Mouse (Mus musculus): Measurements from ENCODE around the gene Nr1d1. TPM values are rescaled to one million over a fixed set of nuclear protein-coding genes. Genes with fewer than 3 reads are reported as not detected.
A peak's percentile ranks its signal among the peaks of the same experiment; 100 is the strongest.
"Not testable (repeated sequence)": the region's sequence is repeated elsewhere in the genome, so short reads cannot be mapped to it uniquely, and the experiment has no call there.

Gene Nr1d1
- polyA plus RNA-seq, 2 experiments from 2014 or later = 2.9 to 5.4 TPM

DNA sequence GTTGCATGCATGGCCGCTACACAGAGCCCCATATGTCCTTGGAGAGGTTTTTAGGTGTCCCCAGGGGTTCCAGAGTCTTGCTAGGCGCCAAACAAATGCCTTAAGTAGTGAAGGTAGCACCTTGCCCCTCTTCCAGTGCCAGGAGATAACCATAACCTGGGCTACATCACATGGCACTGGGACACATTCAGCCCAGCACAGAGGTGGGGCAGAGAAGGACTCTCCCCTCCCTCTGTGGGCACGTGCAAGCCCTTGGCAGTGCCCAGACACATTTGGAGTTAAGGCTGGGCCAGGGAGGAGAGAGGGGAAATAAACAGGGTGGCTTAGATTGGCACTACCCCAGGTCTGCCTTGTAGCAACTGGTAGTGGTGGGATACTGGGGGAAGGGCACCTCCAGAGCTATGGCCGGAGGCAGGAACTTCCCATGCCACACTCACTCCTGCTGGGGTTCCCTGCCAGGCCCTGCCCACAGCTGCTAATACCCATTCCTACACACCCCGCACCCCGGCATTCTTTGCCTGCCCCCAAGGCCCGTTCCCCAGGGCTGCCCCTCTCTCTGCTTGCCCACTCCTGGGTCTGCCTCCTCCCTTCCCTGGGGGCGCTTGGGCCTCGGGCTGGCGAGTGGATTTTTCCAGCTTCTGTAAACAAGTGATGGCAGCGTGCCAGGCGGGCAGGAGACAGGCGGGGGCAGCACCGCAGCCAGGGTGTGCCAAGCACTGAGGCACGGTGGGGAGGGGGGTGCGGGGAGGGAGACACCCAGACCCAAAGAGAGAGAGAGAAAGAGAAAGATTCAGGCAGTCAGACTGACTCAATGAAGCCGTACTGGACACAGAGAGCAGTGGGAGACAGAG lies 24.6 kb downstream of the Nr1d1 start:
- ATAC-seq = no peak

DNA sequence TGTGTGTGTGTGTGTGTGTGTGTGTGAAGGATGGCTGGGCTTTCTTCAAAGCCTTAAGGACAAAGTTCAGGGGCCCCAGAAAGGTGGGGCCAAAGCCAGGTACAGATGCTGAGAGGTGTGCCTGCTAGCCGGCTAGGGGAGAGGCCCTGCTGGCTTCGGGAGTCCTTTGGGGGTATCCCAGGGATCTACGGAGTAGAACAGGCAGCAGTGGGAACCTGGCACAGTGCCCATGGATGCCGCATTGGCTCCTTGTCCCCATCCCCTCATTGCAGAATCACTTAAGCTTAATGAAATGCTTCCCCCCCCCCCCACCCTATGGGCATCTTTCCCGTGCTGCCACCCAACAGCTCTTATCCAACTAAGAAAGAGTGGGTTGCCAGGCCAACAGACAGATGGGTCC lies 25.4 kb downstream of the Nr1d1 start:
- ATAC-seq = no peak

GRCm38 (mm10) chr11:98748506-98749416 lies 26.4 kb downstream of the Nr1d1 start:
- ATAC-seq = no peak

DNA sequence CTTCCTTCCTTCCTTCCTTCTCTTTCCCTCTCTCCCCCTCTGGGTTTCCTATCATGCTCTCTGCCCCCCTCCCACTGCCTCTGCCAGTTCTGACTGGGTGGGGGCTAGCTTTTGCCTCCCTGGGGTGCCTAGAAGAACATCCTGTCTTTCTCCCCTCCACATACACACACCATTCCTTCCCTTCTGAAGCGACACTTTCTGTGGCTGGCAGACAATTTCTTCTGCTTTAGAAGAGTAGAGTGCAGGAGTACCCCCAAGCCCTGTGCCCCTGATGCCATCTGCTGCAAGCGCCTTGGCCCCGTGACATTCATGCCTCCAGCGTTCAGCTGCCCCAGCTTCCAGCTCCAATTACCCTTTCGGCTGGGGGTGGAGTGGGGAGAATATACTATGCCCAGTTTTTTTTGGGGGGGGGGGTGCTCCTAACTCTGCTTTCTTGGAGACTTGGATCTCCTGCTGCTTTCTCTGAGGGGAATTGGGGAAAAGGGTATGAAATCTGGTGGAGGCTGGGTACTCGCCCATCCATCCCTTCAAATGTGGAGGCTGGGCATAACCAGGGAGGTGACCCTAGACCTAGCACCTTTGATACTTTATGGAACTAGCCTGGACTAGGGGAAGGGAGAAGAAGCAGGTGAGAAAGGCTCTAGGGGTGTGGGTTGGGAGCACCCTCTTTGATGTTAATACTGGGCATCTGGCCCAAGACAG lies 27.2 kb downstream of the Nr1d1 start:
- peak; percentile 29 for ATAC-seq

DNA sequence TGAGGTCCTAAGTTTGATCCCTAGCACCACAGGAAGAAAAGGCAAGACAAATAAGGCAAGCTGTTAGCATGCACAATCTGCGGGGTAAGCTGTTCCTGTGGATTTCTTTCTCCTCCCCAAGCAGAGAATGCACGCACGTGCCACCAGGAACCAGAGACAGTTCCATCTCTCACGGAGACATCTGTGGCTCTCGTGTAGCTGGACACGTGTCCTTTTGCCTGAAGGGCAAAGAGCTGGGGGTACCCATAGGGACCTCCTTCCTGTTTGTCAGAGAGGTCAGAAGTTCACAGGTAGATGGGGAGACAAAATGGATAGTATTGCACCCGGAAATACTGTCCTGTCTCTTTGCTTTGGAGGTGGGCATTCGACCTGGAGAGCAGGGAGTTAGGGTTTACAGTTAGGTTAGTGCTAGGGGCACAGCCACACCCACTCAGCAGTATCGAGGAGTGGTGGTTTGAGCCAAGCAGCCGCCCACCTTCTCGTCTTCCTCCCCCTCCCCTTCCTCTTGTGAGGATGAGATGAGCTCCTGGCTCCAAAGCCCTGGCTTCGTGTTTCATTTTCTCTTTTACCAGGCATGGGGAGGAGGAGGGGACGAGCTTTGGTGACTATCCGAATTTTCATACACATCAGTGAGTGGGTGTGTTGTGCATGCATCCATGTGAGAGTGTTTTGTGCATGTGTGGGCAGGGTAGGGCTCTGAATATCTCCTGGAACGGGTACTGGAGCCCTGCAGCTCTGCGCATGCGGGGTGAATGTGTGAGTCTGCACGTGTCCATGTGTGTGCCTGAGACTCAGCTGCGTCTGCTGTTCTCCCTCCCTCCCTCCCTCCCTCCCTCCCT lies 28.1 kb downstream of the Nr1d1 start:
- peak; percentile 62 for ATAC-seq

DNA sequence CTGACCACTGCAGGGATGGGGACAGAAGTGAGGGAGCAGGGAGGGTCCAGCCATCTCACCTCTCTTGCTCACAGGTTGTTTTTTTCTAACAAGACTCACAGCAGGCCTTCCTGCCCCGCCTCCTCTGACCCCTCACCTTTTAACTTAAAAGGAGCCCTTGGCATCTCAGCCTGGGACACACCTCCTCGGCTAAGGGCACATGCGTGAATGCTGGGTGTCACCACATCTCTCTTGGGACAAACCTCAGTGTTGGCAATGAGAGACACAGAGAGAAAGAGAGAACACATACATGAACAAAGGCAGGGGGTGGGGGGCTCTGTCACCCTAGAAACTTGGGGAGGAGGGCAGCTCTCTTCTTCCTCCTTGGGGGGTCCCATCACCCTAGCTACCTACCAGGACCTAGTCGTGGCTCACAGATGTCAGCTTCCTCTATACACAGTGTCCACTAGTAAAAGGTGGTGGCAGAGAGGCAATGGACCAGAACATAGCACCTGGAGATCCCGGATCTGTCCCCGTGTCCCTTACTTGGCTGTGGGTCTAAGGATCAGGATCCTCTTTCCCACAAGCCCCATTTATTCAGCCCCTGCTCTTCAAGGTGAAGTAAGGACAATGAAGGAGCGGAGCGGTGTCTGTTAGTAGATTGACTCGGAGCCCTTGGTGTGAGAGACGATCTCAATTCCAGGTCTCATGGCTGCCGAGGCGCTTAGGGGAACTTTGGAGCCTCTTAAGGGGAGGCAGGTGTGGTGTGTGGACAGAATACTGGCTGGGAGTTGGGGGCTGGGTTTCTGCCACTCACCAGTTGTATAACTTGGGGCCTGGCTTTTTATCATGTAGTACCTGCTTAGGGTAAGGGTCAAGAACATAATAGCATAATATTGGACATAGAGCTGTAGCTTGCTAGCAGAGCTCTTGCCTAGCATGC lies 28.9 kb downstream of the Nr1d1 start:
- no peak for ATAC-seq

GRCm38 (mm10) chr11:98744456-98745019 lies 30.6 kb downstream of the Nr1d1 start:
- ATAC-seq = no peak

- no peak for ATAC-seq
Observed at GRCm38 (mm10) chr11:98743655-98744345, 31.3 kb downstream of the Nr1d1 start.

DNA sequence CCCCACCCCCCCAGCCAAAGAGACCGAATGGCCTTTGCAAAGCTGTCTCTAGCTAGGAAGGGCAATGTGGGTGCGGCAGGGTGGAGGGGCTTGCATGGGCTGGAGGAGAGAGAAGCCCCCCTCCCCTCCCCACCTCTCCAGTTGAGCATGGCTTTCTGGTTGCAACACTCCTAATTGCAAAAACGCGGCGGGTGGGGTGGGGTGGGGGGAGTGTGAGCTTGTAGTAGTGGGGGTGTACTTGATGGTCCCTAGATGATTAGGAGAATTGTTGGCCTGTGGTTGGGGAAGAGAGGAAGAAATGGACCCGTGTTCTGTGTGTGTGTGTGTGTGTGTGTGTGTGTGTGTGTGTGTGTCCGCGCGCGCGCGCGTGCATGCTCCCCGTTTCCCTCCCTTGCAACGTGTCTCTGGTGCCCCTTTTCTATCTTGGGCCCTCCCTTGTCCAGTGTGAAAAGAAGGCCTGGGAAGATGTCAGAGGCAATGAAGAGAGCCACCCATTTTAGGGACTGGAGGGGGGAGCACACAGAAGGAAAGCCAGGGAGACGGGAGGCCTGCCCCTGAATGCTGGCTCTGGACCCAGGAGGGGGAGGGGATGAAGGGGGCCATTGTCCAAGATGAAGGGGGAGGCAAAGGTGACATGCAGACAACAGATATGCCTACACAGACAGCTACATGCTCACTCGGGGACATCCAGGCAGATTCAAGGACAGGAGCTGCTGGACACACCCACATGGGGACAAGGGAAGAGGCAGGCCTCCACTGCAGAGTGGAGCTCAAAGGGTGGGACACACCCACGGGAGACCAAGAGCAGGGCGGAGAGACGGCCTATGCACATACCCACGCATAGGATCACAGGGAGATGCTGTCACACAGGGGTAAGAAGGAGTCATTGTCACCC lies 32.5 kb downstream of the Nr1d1 start:
- ATAC-seq = no peak

GRCm38 (mm10) chr11:98741622-98742396 lies 33.3 kb downstream of the Nr1d1 start:
- peak; percentile 77 for ATAC-seq

DNA sequence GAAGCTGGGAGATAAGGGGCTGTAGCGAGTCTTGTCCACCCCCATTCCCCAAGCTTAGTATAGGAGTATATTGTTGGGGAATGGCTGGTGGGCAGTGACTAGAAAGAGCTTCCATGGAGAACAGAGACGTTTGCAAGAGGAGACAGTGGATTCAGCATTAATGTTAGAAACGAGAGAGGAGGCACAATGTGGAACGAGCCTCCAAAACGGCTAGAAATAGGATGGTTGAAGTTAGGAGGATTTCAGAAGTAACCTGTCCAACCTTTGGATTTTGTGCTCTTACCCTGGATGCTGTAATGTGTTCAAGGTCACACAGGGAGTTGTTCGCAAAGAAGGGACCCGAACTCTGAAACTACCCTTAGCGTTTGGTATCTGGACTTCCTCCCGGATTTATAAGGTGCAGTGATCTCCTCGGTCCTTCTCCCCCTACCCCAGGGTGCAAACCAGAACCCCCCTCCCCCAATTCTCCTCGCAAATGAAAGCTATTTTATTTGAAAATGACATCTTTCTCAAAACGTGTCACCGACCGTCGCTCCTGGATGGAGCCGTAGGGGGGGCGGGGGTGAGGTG lies 34.0 kb downstream of the Nr1d1 start:
- no peak for ATAC-seq

- ATAC-seq = peak; percentile 24
Observed at GRCm38 (mm10) chr11:98740393-98741050, 34.6 kb downstream of the Nr1d1 start, which contains the start of gene Thra. Gene Thra (plus strand): TSS chr11:98740638.

DNA sequence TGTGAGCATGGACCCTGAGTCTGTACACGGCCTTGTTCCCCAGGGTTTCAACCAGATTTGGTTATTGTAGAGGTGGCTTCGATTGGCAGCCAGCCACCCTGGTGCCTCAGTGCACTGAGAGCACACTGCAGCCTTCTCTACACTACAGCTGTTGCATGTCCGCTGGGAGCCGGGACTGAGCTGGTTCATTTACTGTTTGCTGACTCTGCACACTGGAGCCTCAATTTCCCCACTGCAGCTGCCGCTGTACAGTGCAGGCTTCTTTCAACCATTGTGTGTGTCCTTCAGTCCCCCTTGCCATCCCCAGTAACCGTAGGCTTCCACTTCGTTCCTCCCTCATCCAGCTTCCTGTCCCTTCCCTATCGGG lies 35.1 kb downstream of the Nr1d1 start:
- ATAC-seq = no peak

DNA sequence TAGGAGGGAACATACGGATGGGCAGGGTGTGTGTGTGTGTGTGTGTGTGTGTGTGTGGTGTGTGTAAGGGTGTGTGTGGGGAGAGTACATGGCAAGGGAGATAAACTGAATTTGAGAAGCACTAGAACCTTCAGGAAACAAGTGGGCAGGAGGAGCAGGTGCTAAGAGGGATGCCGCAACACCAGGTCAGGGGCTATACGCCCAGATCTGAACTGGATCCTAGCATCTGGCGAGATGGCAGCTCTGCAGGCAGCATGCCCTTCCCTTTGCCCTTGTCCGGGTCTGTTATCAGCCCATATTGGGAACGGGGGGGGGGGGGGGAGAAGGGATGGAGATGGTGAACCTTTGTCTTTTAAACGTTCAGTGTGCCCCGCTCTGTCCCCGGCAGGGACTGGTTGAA lies 36.2 kb downstream of the Nr1d1 start:
- ATAC-seq = no peak

DNA sequence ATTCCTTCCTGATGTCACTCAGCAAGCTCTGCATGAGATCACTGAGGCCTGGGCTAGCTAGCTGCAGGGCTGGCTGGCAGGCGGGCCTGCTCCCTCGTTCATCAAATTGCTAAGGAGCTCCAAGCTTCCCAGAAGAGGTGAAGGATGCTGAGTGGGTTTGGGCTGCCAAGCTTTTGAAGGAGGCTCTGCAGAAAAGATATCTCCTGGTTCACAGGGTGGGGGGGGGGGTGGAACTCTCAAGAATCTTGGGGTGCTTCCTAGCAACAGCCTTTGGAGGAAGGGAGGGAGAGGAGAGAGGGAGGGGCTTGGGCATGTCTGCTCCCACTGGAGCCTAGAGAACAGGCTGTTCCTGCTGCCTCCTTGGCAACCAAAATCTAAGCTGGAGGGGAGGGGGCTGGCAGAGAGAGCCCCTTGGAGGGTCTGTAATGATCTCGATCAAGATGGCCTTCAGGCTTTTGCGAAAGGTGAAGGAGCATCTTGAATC lies 36.7 kb downstream of the Nr1d1 start:
- no peak for ATAC-seq

GRCm38 (mm10) chr11:98737220-98737619 lies 37.9 kb downstream of the Nr1d1 start:
- not testable (repeated sequence) for ATAC-seq

GRCm38 (mm10) chr11:98736176-98736575 lies 39.0 kb downstream of the Nr1d1 start:
- ATAC-seq = no peak

Data from activated CD4-positive, CD25-positive, alpha-beta regulatory T cell, adult 4 months (primary cell).